Mouse (Mus musculus): ENCODE measurements around the gene Prickle4.

GRCm38 (mm10) chr17:47669166-47669565 lies 25.4 kb downstream of the Prickle4 start:
- TF ChIP-seq CTCF (IDR thresholded peaks at IDR 0.05; ENCODE audit: low read depth, low read length) (no peak), POLR2A (IDR thresholded peaks at IDR 0.05; ENCODE audit: insufficient read depth, low read length) (no peak), EP300 (IDR thresholded peaks at IDR 0.05; ENCODE audit: insufficient read depth, low read depth, low read length) (no peak)

All from ES-Bruce4 (cell line).